Mouse (Mus musculus) hindbrain, embryonic 14.5 days (tissue): ENCODE measurements around the gene Gm43517. TPM values are rescaled to one million over a fixed set of nuclear protein-coding genes. Genes with fewer than 3 reads are reported as not detected.

Experiments used
- ATAC-seq: fragments of 200-750 bp; cut with Nextera tagmentation; 2 replicates; pipeline ENCODE4 v1.8.0; 2017; ENCODE audit warnings: moderate number of reproducible peaks, mild to moderate bottlenecking, moderate TSS enrichment, moderate library complexity; ENCODE audit not compliant: low FRiP score
- DNase-seq: peaks from one replicate; pipeline ENCODE4 v3.0.0-alpha.2; 2015; ENCODE audit warnings: low spot score
- H3K27ac ChIP-seq: fragments of 300-500 bp; sonication (generic); 2 replicates; pipeline ENCODE4 v1.5.1; 2014; ENCODE audit warnings: mild to moderate bottlenecking, moderate library complexity
- H3K27me3 ChIP-seq: fragments of 300-500 bp; sonication (generic); 2 replicates; pipeline ENCODE4 v1.6.1; 2014; ENCODE audit warnings: mild to moderate bottlenecking, low read length, mixed read lengths; ENCODE audit not compliant: control insufficient read depth, insufficient read depth
- H3K36me3 ChIP-seq: fragments of 300-500 bp; sonication (generic); replicated peaks from 2 replicates; pipeline ENCODE4 v1.6.1; 2014; ENCODE audit not compliant: control insufficient read depth, insufficient read depth
- H3K4me1 ChIP-seq: fragments of 300-500 bp; sonication (generic); replicated peaks from 2 replicates; pipeline ENCODE4 v1.6.1; 2014; ENCODE audit warnings: antibody characterized with exemption, low read length, mixed read lengths; ENCODE audit not compliant: control insufficient read depth, insufficient read depth
- H3K4me2 ChIP-seq: fragments of 300-500 bp; sonication (generic); replicated peaks from 2 replicates; pipeline ENCODE4 v1.6.1; 2014; ENCODE audit warnings: mild to moderate bottlenecking, moderate library complexity
- H3K4me3 ChIP-seq: fragments of 300-500 bp; sonication (generic); replicated peaks from 2 replicates; pipeline ENCODE4 v1.5.1; 2014; ENCODE audit warnings: mild to moderate bottlenecking, low read length
- H3K9ac ChIP-seq: fragments of 300-500 bp; sonication (generic); 2 replicates; pipeline ENCODE4 v1.6.1; 2014
- H3K9me3 ChIP-seq: fragments of 300-500 bp; sonication (generic); 2 replicates; pipeline ENCODE4 v1.6.1; 2016; ENCODE audit warnings: low read length; ENCODE audit not compliant: control insufficient read depth
- WGBS: fragments of 180-500 bp; shearing (Covaris S2); extraction: QIAGEN DNeasy Blood & Tissue Kit; methylation state at CpG from one replicate; pipeline ENCODE4 v1.1.7; 2014; 5-methylcytosine and 5-hydroxymethylcytosine counted together
- polyA plus RNA-seq: library from polyadenylated mRNA; unstranded; fragments of >200 nt; fragmentation: Nextera tagmentation; extraction: Ambion mirVana; gene quantifications from 2 replicates; pipeline ENCODE4 v1.2.1, GENCODE M21; 2014

The Gm43517 gene
- polyA plus RNA-seq, 1 experiment from 2014 or later: not detected

- Histone ChIP-seq H3K9ac (no peak overlapping the region), H3K4me2 (no peak overlapping the region), H3K27me3 (peaks cover 96% of the 10 kb centered on the region), H3K4me1 (no peaks in the 10 kb centered on the region), H3K27ac (no peak overlapping the region), H3K4me3 (no peak overlapping the region), H3K9me3 (no peaks in the 10 kb centered on the region), H3K36me3 (no peaks in the 10 kb centered on the region)
- no peak for ATAC-seq
- 2% methylated on average over 19 of the region's 19 CpGs for WGBS
- DNase-seq: no peak
Observed at GRCm38 (mm10) chr12:49376318-49376992, 8.5 kb upstream of the Gm43517 start.

GRCm38 (mm10) chr12:49377281-49377970 lies 7.5 kb upstream of the Gm43517 start:
- Histone ChIP-seq H3K4me2 (no peak overlapping the region), H3K9ac (no peak overlapping the region), H3K9me3 (no peaks in the 10 kb centered on the region), H3K4me1 (no peaks in the 10 kb centered on the region), H3K36me3 (no peaks in the 10 kb centered on the region), H3K4me3 (no peak overlapping the region), H3K27ac (no peak overlapping the region), H3K27me3 (peaks cover 96% of the 10 kb centered on the region)
- ATAC-seq: no peak
- 0% methylated on average over 15 of the region's 15 CpGs for WGBS
- no peak for DNase-seq

DNA sequence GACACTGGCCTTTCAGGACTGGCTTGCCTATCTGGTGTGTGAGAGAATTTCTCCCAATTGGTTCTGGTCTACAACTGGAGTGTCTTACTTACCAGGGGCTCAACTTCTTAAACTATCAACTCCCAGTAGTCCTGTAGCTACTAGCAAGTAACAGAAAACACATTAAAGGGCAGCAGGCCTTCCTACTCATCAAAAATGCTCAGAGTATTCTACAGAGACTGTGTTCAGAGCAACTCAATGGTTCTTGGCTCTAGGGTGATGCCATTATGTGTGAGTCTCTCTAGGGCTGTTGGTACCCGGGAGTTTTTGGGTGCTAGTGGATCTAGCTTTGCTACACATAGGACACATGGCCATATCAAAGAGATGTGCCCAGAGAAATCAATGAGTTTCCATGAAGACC lies 6.1 kb upstream of the Gm43517 start:
- Histone ChIP-seq H3K4me2 (no peak overlapping the region), H3K4me1 (no peaks in the 10 kb centered on the region), H3K27ac (no peak overlapping the region), H3K4me3 (no peak overlapping the region), H3K27me3 (peaks cover 91% of the 10 kb centered on the region), H3K36me3 (no peaks in the 10 kb centered on the region), H3K9ac (no peak overlapping the region), H3K9me3 (no peaks in the 10 kb centered on the region)
- WGBS: 17% methylated on average over 1 of the region's 1 CpGs
- ATAC-seq: no peak
- DNase-seq: no peak

DNA sequence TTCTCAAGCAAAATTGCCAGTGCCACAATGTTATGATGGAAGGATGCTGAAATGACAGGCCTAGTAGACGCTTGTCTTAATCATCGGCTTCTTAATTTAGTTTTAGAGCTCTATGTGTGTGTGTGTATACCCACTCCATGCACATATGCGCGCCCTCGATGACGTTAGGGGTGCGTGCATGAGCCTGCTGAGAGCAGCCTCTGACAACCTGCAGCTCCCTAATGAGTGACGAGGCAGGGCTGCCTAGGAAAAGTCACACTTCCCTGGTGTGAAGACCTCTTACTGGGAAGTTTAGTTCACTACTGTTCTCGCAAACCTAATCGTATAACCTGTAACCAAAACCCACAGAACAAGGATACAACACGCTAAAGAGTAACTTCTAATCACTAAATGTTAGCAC lies 5.5 kb upstream of the Gm43517 start:
- H3K36me3 ChIP-seq: no peaks in the 10 kb centered on the region
- no peaks in the 10 kb centered on the region for H3K4me1 ChIP-seq
- H3K4me3 ChIP-seq: no peak overlapping the region
- H3K27ac ChIP-seq: no peak overlapping the region
- no peak for ATAC-seq
- WGBS: 5% methylated on average over 11 of the region's 11 CpGs
- no peaks in the 10 kb centered on the region for H3K9me3 ChIP-seq
- H3K27me3 ChIP-seq: peaks cover 90% of the 10 kb centered on the region
- no peak overlapping the region for H3K9ac ChIP-seq
- no peak for DNase-seq
- no peak overlapping the region for H3K4me2 ChIP-seq

GRCm38 (mm10) chr12:49380442-49380841 lies 4.5 kb upstream of the Gm43517 start:
- H3K27me3 ChIP-seq: peaks cover 90% of the 10 kb centered on the region
- no peaks in the 10 kb centered on the region for H3K9me3 ChIP-seq
- H3K4me3 ChIP-seq: no peak overlapping the region
- DNase-seq: peak; percentile 24
- no peak overlapping the region for H3K9ac ChIP-seq
- no peak for ATAC-seq
- H3K4me2 ChIP-seq: no peak overlapping the region
- H3K36me3 ChIP-seq: no peaks in the 10 kb centered on the region
- 2% methylated on average over 4 of the region's 4 CpGs for WGBS
- no peaks in the 10 kb centered on the region for H3K4me1 ChIP-seq
- H3K27ac ChIP-seq: no peak overlapping the region

DNA sequence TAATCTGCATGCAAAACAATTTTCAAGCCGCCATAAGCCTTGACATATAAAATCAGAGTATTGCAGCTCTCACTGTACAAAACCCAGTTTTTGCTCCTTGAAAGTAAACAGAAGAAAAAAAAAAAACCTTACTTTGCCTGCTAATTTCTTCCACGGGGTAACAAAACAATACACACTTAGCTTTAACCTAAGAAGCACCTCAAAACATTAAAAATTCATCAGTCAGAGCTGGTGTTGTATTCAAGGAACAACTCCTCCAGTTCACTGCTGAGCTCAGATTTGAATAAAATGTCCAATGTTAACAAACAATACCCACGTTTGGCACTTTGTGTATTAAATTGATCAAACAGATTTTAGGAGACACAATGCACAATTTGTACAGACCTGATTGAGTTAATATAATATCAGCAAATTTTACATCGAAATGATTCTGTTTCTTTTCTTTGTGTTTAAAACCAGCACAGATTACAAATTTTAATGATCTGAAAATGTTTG lies 3.9 kb upstream of the Gm43517 start:
- Histone ChIP-seq H3K4me2 (no peak overlapping the region), H3K36me3 (no peaks in the 10 kb centered on the region), H3K27me3 (peaks cover 90% of the 10 kb centered on the region), H3K4me3 (no peak overlapping the region), H3K4me1 (no peaks in the 10 kb centered on the region), H3K9ac (no peak overlapping the region), H3K9me3 (no peaks in the 10 kb centered on the region), H3K27ac (no peak overlapping the region)
- WGBS: 4% methylated on average over 4 of the region's 4 CpGs
- DNase-seq (peak; percentile 44), ATAC-seq (no peak)

DNA sequence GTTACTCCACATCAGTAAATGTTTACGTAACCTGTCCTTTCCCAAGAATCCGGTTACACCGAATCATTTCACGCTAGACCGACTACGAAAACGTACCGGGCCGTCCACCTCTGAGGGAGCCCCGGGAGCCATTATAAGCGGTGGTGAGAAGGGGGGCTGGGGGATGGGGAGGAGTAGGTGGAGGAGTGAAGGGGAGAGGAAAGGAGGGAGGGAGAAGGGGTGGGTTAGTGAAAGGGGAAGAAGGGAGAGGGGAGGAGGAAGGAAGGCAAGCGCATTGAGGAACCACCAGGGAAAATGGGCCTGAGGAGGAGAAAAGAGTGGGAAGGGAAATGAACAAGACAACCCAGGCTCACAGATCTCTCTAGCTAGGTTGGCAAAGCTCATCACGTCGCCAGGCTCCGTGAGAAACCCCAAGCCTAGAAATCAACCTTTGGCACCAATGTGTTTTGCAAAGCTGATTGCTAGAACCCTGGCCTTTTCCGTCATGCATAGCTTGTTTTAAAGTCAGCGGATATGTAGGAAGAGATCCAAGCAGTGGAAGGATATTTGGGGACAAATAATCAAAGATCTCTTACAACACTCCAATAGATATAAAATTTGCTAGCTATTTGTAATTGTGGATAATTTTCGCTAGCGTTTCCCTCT lies 3.1 kb upstream of the Gm43517 start:
- Histone ChIP-seq H3K4me3 (no peak overlapping the region), H3K27ac (no peak overlapping the region), H3K36me3 (no peaks in the 10 kb centered on the region), H3K9me3 (no peaks in the 10 kb centered on the region), H3K27me3 (peaks cover 91% of the 10 kb centered on the region), H3K4me2 (no peak overlapping the region), H3K9ac (no peak overlapping the region), H3K4me1 (no peaks in the 10 kb centered on the region)
- DNase-seq (peak; percentile 30), ATAC-seq (no peak)
- under 1% methylated on average over 19 of the region's 19 CpGs for WGBS

- no peak within 1 kb of the TSS for H3K27ac ChIP-seq
- H3K4me1 ChIP-seq: no peaks in the 10 kb centered on the region
- peak within 1 kb of the TSS; percentile 18 for H3K4me3 ChIP-seq
- peak within 1 kb of the TSS; percentile 34 for H3K4me2 ChIP-seq
- DNase-seq (peak; percentile 38), ATAC-seq (no peak)
- H3K9ac ChIP-seq: no peak within 1 kb of the TSS
- WGBS: under 1% methylated on average over 61 of the region's 61 CpGs
- no peaks in the 10 kb centered on the region for H3K36me3 ChIP-seq
- H3K27me3 ChIP-seq: peaks cover 84% of the 10 kb centered on the region
- H3K9me3 ChIP-seq: no peaks in the 10 kb centered on the region
Observed at GRCm38 (mm10) chr12:49382565-49383520, 2.1 kb upstream of the Gm43517 start, which contains the start of gene Foxg1. Foxg1 (plus strand) TSS chr12:49382660.
